Mouse (Mus musculus): ENCODE data around the gene Olfr458. TPM values are rescaled to one million over a fixed set of nuclear protein-coding genes. Genes with fewer than 3 reads are reported as not detected.

Gene Olfr458
- polyA plus RNA-seq, 1 experiment from 2014 or later, result not detected

GRCm38 (mm10) chr6:42470542-42470941, 5.5 kb upstream of the Olfr458 start:
- Histone ChIP-seq H3K36me3 (ENCODE audit: control insufficient read depth, insufficient read depth, low read length) (no peaks in the 10 kb centered on the region), H3K4me1 (ENCODE audit: control insufficient read depth, insufficient read depth, low read length) (no peaks in the 10 kb centered on the region), H3K4me3 (ENCODE audit: low read depth, low read length) (no peak overlapping the region), H3K9ac (ENCODE audit: low read length) (no peak overlapping the region), H3K27me3 (ENCODE audit: control insufficient read depth, insufficient read depth, low read length) (no peaks in the 10 kb centered on the region), H3K27ac (ENCODE audit: low read depth, low read length) (no peak overlapping the region), H3K4me2 (ENCODE audit: low read depth) (no peak overlapping the region), H3K9me3 (ENCODE audit: control insufficient read depth, low read length) (no peaks in the 10 kb centered on the region)
- WGBS, result 91% methylated on average over 4 of the region's 4 CpGs
- ATAC-seq (ENCODE audit: insufficient read depth, low FRiP score, low TSS enrichment), result no peak
- no peak for DNase-seq (ENCODE audit: low spot score)

- Histone ChIP-seq H3K36me3 (ENCODE audit: control insufficient read depth, insufficient read depth, low read length) (no peaks in the 10 kb centered on the region), H3K4me1 (ENCODE audit: control insufficient read depth, insufficient read depth, low read length) (no peaks in the 10 kb centered on the region), H3K9ac (ENCODE audit: low read length) (no peak overlapping the region), H3K9me3 (ENCODE audit: control insufficient read depth, low read length) (no peaks in the 10 kb centered on the region), H3K27me3 (ENCODE audit: control insufficient read depth, insufficient read depth, low read length) (no peaks in the 10 kb centered on the region), H3K4me3 (ENCODE audit: low read depth, low read length) (no peak overlapping the region), H3K27ac (ENCODE audit: low read depth, low read length) (no peak overlapping the region), H3K4me2 (ENCODE audit: low read depth) (no peak overlapping the region)
- DNase-seq (ENCODE audit: low spot score) (no peak), ATAC-seq (ENCODE audit: insufficient read depth, low FRiP score, low TSS enrichment) (no peak)
- WGBS, result 76% methylated on average over 2 of the region's 2 CpGs
These were observed 17.6 kb downstream of the Olfr458 start for GRCm38 (mm10) chr6:42447381-42447780.

DNA sequence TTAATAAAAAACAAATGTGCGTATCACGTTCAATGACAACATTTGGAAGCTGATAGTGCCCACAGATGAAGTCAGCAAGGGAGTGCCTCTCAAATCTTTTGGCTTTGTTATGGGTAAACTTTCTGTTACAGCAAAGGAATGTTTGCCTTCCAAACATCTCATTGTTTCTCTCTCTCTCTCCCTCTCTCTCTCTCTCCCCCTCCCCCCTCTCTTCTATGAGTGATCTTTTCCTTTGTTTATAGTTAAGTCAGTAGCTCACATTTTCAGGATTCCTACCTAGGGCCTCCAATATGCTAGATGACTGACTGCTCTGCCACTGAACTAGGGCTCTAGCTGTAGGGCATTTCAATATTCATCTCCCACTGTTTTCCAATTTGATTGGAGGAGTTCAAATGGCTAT, 20.5 kb downstream of the Olfr458 start:
- no peak overlapping the region for H3K4me2 ChIP-seq (ENCODE audit: low read depth)
- ATAC-seq (ENCODE audit: insufficient read depth, low FRiP score, low TSS enrichment) (no peak), DNase-seq (ENCODE audit: low spot score) (no peak)
- H3K4me3 ChIP-seq (ENCODE audit: low read depth, low read length), result no peak overlapping the region
- H3K4me1 ChIP-seq (ENCODE audit: control insufficient read depth, insufficient read depth, low read length), result no peaks in the 10 kb centered on the region
- no peaks in the 10 kb centered on the region for H3K9me3 ChIP-seq (ENCODE audit: control insufficient read depth, low read length)
- H3K27me3 ChIP-seq (ENCODE audit: control insufficient read depth, insufficient read depth, low read length), result no peaks in the 10 kb centered on the region
- H3K27ac ChIP-seq (ENCODE audit: low read depth, low read length), result no peak overlapping the region
- 86% methylated on average over 2 of the region's 2 CpGs for WGBS
- no peak overlapping the region for H3K9ac ChIP-seq (ENCODE audit: low read length)
- H3K36me3 ChIP-seq (ENCODE audit: control insufficient read depth, insufficient read depth, low read length), result no peaks in the 10 kb centered on the region

DNA sequence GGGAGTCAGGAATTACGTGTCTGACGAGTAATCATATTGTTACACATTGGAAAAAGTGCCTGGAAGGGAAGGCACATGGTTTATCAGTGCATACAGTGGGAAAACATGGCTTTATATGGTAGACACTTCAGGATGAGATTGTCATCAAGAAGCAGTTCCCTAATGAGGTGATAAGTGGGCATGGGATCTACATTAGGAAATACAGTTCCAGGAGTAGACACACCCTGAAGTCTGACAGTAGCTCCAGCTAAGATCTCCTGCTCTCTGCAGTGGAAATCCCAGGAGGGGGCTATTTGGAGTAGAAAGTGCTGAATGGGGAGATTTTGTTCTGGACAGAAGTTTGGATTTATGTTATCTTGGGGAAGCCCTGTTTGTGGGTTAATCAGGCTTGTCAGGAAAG, 23.6 kb downstream of the Olfr458 start:
- DNase-seq (ENCODE audit: low spot score) (no peak), ATAC-seq (ENCODE audit: insufficient read depth, low FRiP score, low TSS enrichment) (no peak)
- Histone ChIP-seq H3K4me2 (ENCODE audit: low read depth) (no peak overlapping the region), H3K4me1 (ENCODE audit: control insufficient read depth, insufficient read depth, low read length) (no peaks in the 10 kb centered on the region), H3K27me3 (ENCODE audit: control insufficient read depth, insufficient read depth, low read length) (no peaks in the 10 kb centered on the region), H3K9ac (ENCODE audit: low read length) (no peak overlapping the region), H3K27ac (ENCODE audit: low read depth, low read length) (no peak overlapping the region), H3K4me3 (ENCODE audit: low read depth, low read length) (no peak overlapping the region), H3K9me3 (ENCODE audit: control insufficient read depth, low read length) (no peaks in the 10 kb centered on the region), H3K36me3 (ENCODE audit: control insufficient read depth, insufficient read depth, low read length) (no peaks in the 10 kb centered on the region)
- WGBS, result 81% methylated on average over 2 of the region's 2 CpGs

DNA sequence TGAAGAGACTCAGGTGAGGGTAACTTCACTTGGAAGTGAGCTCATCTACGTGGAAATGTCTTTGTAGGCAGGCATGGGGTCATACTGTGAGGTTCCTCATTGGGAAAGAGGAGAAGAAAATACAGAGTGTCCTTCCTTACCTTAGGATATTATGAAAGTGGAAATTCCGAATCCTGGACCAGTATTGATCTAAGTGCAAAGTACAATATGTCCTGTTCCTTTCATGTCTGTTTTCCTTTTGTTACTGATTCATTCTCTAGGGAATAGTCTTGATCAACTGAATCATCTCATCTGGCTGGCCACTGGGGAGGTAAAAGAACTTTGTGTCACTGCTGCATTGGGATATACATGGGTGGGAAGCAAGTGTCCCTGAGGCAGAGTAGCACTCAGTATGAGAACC, 29.5 kb downstream of the Olfr458 start:
- 82% methylated on average over 2 of the region's 2 CpGs for WGBS
- H3K36me3 ChIP-seq (ENCODE audit: control insufficient read depth, insufficient read depth, low read length), result no peaks in the 10 kb centered on the region
- H3K4me2 ChIP-seq (ENCODE audit: low read depth), result no peak overlapping the region
- DNase-seq (ENCODE audit: low spot score) (no peak), ATAC-seq (ENCODE audit: insufficient read depth, low FRiP score, low TSS enrichment) (no peak)
- no peaks in the 10 kb centered on the region for H3K4me1 ChIP-seq (ENCODE audit: control insufficient read depth, insufficient read depth, low read length)
- H3K4me3 ChIP-seq (ENCODE audit: low read depth, low read length), result no peak overlapping the region
- no peaks in the 10 kb centered on the region for H3K9me3 ChIP-seq (ENCODE audit: control insufficient read depth, low read length)
- H3K27ac ChIP-seq (ENCODE audit: low read depth, low read length), result no peak overlapping the region
- no peaks in the 10 kb centered on the region for H3K27me3 ChIP-seq (ENCODE audit: control insufficient read depth, insufficient read depth, low read length)
- no peak overlapping the region for H3K9ac ChIP-seq (ENCODE audit: low read length)

GRCm38 (mm10) chr6:42434446-42434845, 30.6 kb downstream of the Olfr458 start, which contains the start of gene Tas2r126:
TSS of gene Tas2r126 (plus strand) at chr6:42434535.
- no peaks in the 10 kb centered on the region for H3K36me3 ChIP-seq (ENCODE audit: control insufficient read depth, insufficient read depth, low read length)
- ATAC-seq (ENCODE audit: insufficient read depth, low FRiP score, low TSS enrichment) (no peak), DNase-seq (ENCODE audit: low spot score) (no peak)
- no peak within 1 kb of the TSS for H3K9ac ChIP-seq (ENCODE audit: low read length)
- H3K4me2 ChIP-seq (ENCODE audit: low read depth), result no peak within 1 kb of the TSS
- no peak within 1 kb of the TSS for H3K4me3 ChIP-seq (ENCODE audit: low read depth, low read length)
- H3K9me3 ChIP-seq (ENCODE audit: control insufficient read depth, low read length), result no peaks in the 10 kb centered on the region
- 93% methylated on average over 6 of the region's 6 CpGs for WGBS
- H3K27me3 ChIP-seq (ENCODE audit: control insufficient read depth, insufficient read depth, low read length), result no peaks in the 10 kb centered on the region
- no peaks in the 10 kb centered on the region for H3K4me1 ChIP-seq (ENCODE audit: control insufficient read depth, insufficient read depth, low read length)
- no peak within 1 kb of the TSS for H3K27ac ChIP-seq (ENCODE audit: low read depth, low read length)

DNA sequence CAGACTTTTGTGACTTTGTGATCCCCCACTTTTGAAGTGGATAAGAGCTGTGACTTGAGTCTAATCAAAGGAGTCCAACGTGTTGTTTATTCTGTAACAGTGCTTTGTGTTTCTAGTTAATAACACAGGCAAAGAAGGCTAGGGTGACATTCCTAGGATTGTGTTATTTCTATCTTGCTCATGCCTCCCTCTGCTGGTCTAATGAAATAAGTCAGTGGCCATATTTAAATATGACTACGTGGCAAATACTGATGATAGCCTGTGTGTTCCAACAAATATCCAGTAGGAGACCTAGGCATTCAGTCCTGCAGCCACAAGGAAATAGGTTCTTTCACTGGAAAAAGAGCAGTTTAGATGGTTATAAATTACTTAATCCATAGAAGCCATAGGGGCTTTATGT, 31.4 kb downstream of the Olfr458 start:
- Histone ChIP-seq H3K27ac (ENCODE audit: low read depth, low read length) (no peak overlapping the region), H3K4me2 (ENCODE audit: low read depth) (no peak overlapping the region), H3K27me3 (ENCODE audit: control insufficient read depth, insufficient read depth, low read length) (no peaks in the 10 kb centered on the region), H3K36me3 (ENCODE audit: control insufficient read depth, insufficient read depth, low read length) (no peaks in the 10 kb centered on the region), H3K9ac (ENCODE audit: low read length) (no peak overlapping the region), H3K4me1 (ENCODE audit: control insufficient read depth, insufficient read depth, low read length) (no peaks in the 10 kb centered on the region), H3K9me3 (ENCODE audit: control insufficient read depth, low read length) (no peaks in the 10 kb centered on the region), H3K4me3 (ENCODE audit: low read depth, low read length) (no peak overlapping the region)
- WGBS, result 67% methylated on average over 2 of the region's 2 CpGs
- ATAC-seq (ENCODE audit: insufficient read depth, low FRiP score, low TSS enrichment), result no peak
- no peak for DNase-seq (ENCODE audit: low spot score)

GRCm38 (mm10) chr6:42426337-42426736, 38.7 kb downstream of the Olfr458 start:
- no peaks in the 10 kb centered on the region for H3K27me3 ChIP-seq (ENCODE audit: control insufficient read depth, insufficient read depth, low read length)
- H3K27ac ChIP-seq (ENCODE audit: low read depth, low read length), result no peak overlapping the region
- H3K9ac ChIP-seq (ENCODE audit: low read length), result no peak overlapping the region
- WGBS, result 87% methylated on average over 4 of the region's 4 CpGs
- ATAC-seq (ENCODE audit: insufficient read depth, low FRiP score, low TSS enrichment) (no peak), DNase-seq (ENCODE audit: low spot score) (no peak)
- no peak overlapping the region for H3K4me2 ChIP-seq (ENCODE audit: low read depth)
- H3K9me3 ChIP-seq (ENCODE audit: control insufficient read depth, low read length), result no peaks in the 10 kb centered on the region
- H3K4me1 ChIP-seq (ENCODE audit: control insufficient read depth, insufficient read depth, low read length), result no peaks in the 10 kb centered on the region
- no peak overlapping the region for H3K4me3 ChIP-seq (ENCODE audit: low read depth, low read length)
- H3K36me3 ChIP-seq (ENCODE audit: control insufficient read depth, insufficient read depth, low read length), result no peaks in the 10 kb centered on the region

DNA sequence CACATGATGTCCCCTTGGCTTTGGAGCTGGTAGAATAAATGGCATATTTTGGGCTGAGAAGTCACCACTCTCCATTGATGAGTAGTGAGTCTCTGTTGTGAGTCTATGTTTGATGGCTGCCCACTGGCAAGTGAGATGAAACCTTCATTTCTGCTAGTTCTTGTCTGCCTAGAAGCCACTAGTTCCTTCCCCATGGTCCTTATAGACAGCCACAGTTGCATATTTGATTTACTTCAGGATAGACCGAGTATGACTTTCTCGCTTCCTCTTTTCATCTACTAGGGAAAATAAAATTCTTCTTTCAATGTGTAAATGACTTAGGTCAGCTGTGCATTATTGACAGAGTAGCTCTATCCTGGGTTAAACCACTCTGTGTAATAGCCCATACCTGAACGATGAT, 40.5 kb downstream of the Olfr458 start:
- Histone ChIP-seq H3K4me3 (ENCODE audit: low read depth, low read length) (no peak overlapping the region), H3K9me3 (ENCODE audit: control insufficient read depth, low read length) (no peaks in the 10 kb centered on the region), H3K9ac (ENCODE audit: low read length) (no peak overlapping the region), H3K27me3 (ENCODE audit: control insufficient read depth, insufficient read depth, low read length) (no peaks in the 10 kb centered on the region), H3K4me2 (ENCODE audit: low read depth) (no peak overlapping the region), H3K4me1 (ENCODE audit: control insufficient read depth, insufficient read depth, low read length) (no peaks in the 10 kb centered on the region), H3K27ac (ENCODE audit: low read depth, low read length) (no peak overlapping the region), H3K36me3 (ENCODE audit: control insufficient read depth, insufficient read depth, low read length) (no peaks in the 10 kb centered on the region)
- 93% methylated on average over 3 of the region's 3 CpGs for WGBS
- ATAC-seq (ENCODE audit: insufficient read depth, low FRiP score, low TSS enrichment) (no peak), DNase-seq (ENCODE audit: low spot score) (no peak)

All from neural tube, embryonic 11.5 days (tissue).